Mouse (Mus musculus): ENCODE measurements around the gene Sik3. TPM values are rescaled to one million over a fixed set of nuclear protein-coding genes. Genes with fewer than 3 reads are reported as not detected.

Sik3 gene
- total and polyA plus RNA-seq, 3 experiments, result 30.7 to 81.1 (median 62.1) TPM

GRCm38 (mm10) chr9:46103154-46103553 is 90.5 kb downstream of the Sik3 start:
- no peak overlapping the region for H3K27ac ChIP-seq
- 90% methylated on average over 7 of the region's 7 CpGs for WGBS
- peaks cover 6% of the 10 kb centered on the region for H3K79me2 ChIP-seq (replicated peaks; ENCODE audit: control insufficient read depth, insufficient read depth, low read length)
- H3K9ac ChIP-seq (ENCODE audit: low read depth, low read length), result no peak overlapping the region
- peaks cover 5% of the 10 kb centered on the region for H3K4me1 ChIP-seq (ENCODE audit: control insufficient read depth, insufficient read depth, low read length)
- H3K4me3 ChIP-seq, result no peak overlapping the region
- intact Hi-C loops (cut with DNase I), result no loop called here
- no peaks in the 10 kb centered on the region for H3K27me3 ChIP-seq (ENCODE audit: control insufficient read depth, insufficient read depth, low read length)
- TF ChIP-seq POLR2A (IDR thresholded peaks at IDR 0.05; ENCODE audit: insufficient read depth, low read depth, low read length) (no peak), EP300 (IDR thresholded peaks at IDR 0.05; ENCODE audit: insufficient read depth, low read depth, low read length) (no peak)
- no peak for DNase-seq
- H3K36me3 ChIP-seq (ENCODE audit: control insufficient read depth, insufficient read depth, low read length), result no peaks in the 10 kb centered on the region

GRCm38 (mm10) chr9:46106105-46106504 is 93.5 kb downstream of the Sik3 start:
- peaks cover 6% of the 10 kb centered on the region for H3K79me2 ChIP-seq (replicated peaks; ENCODE audit: control insufficient read depth, insufficient read depth, low read length)
- intact Hi-C loops (cut with DNase I), result no loop called here
- DNase-seq, result no peak
- H3K4me1 ChIP-seq (ENCODE audit: control insufficient read depth, insufficient read depth, low read length), result peaks cover 2% of the 10 kb centered on the region; the same call in 1 of the 2 replicates
- no peaks in the 10 kb centered on the region for H3K27me3 ChIP-seq (ENCODE audit: control insufficient read depth, insufficient read depth, low read length)
- no peak overlapping the region for H3K9ac ChIP-seq (ENCODE audit: low read depth, low read length)
- no peaks in the 10 kb centered on the region for H3K36me3 ChIP-seq (ENCODE audit: control insufficient read depth, insufficient read depth, low read length)
- TF ChIP-seq EP300 (IDR thresholded peaks at IDR 0.05; ENCODE audit: insufficient read depth, low read depth, low read length), result no peak
- no peak for TF ChIP-seq POLR2A (IDR thresholded peaks at IDR 0.05; ENCODE audit: insufficient read depth, low read depth, low read length)
- no peak for TF ChIP-seq CTCF (IDR thresholded peaks at IDR 0.05)
- no peak overlapping the region for H3K27ac ChIP-seq
- 88% methylated on average over 9 of the region's 9 CpGs for WGBS
- no peak overlapping the region for H3K4me3 ChIP-seq

- Histone ChIP-seq H3K27ac (peak overlapping the region; percentile 51), H3K79me2 (replicated peaks; ENCODE audit: control insufficient read depth, insufficient read depth, low read length) (peaks cover 4% of the 10 kb centered on the region), H3K36me3 (ENCODE audit: control insufficient read depth, insufficient read depth, low read length) (peaks cover 17% of the 10 kb centered on the region), H3K4me1 (ENCODE audit: control insufficient read depth, insufficient read depth, low read length) (peaks cover 13% of the 10 kb centered on the region), H3K9ac (ENCODE audit: low read depth, low read length) (no peak overlapping the region), H3K4me3 (no peak overlapping the region), H3K27me3 (ENCODE audit: control insufficient read depth, insufficient read depth, low read length) (no peaks in the 10 kb centered on the region)
- peak in 1 of 2 experiments; percentile 29 for DNase-seq
- 20% methylated on average over 7 of the region's 7 CpGs for WGBS
- intact Hi-C loops (cut with DNase I), result loop anchor here (5.0 kb wide), 1 partner anchor 37 kb away; no protein-coding TSS in a partner anchor
- no peak for TF ChIP-seq CTCF (IDR thresholded peaks at IDR 0.05)
- TF ChIP-seq POLR2A (IDR thresholded peaks at IDR 0.05; ENCODE audit: insufficient read depth, low read depth, low read length), result no peak
- TF ChIP-seq EP300 (IDR thresholded peaks at IDR 0.05; ENCODE audit: insufficient read depth, low read depth, low read length), result no peak
These were observed 98.0 kb downstream of the Sik3 start for GRCm38 (mm10) chr9:46110648-46111047.

- Histone ChIP-seq H3K36me3 (ENCODE audit: control insufficient read depth, insufficient read depth, low read length) (peaks cover 17% of the 10 kb centered on the region), H3K27me3 (ENCODE audit: control insufficient read depth, insufficient read depth, low read length) (no peaks in the 10 kb centered on the region), H3K4me3 (no peak overlapping the region), H3K79me2 (replicated peaks; ENCODE audit: control insufficient read depth, insufficient read depth, low read length) (0 out of 2 replicates have a peak, but pooled peaks cover 2% of the 10 kb centered on the region), H3K27ac (peak overlapping the region; percentile 51), H3K9ac (ENCODE audit: low read depth, low read length) (no peak overlapping the region), H3K4me1 (ENCODE audit: control insufficient read depth, insufficient read depth, low read length) (peaks cover 13% of the 10 kb centered on the region)
- intact Hi-C loops (cut with DNase I), result loop anchor here (5.0 kb wide), 1 partner anchor 36 kb away; no protein-coding TSS in a partner anchor
- TF ChIP-seq EP300 (IDR thresholded peaks at IDR 0.05; ENCODE audit: insufficient read depth, low read depth, low read length), result no peak
- no peak for TF ChIP-seq CTCF (IDR thresholded peaks at IDR 0.05)
- no peak for TF ChIP-seq POLR2A (IDR thresholded peaks at IDR 0.05; ENCODE audit: insufficient read depth, low read depth, low read length)
- DNase-seq, result no peak
These were observed 98.7 kb downstream of the Sik3 start for GRCm38 (mm10) chr9:46111334-46111733.

GRCm38 (mm10) chr9:46112246-46112645 is 99.6 kb downstream of the Sik3 start:
- intact Hi-C loops (cut with DNase I), result loop anchor here (5.0 kb wide), 1 partner anchor 35 kb away; no protein-coding TSS in a partner anchor
- TF ChIP-seq EP300 (IDR thresholded peaks at IDR 0.05; ENCODE audit: insufficient read depth, low read depth, low read length), result no peak
- TF ChIP-seq POLR2A (IDR thresholded peaks at IDR 0.05; ENCODE audit: insufficient read depth, low read depth, low read length), result 0 out of 2 replicates have a peak, but pooled peaks have one; percentile 6
- no peaks in the 10 kb centered on the region for H3K27me3 ChIP-seq (ENCODE audit: control insufficient read depth, insufficient read depth, low read length)
- no peak overlapping the region for H3K4me3 ChIP-seq
- H3K79me2 ChIP-seq (replicated peaks; ENCODE audit: control insufficient read depth, insufficient read depth, low read length), result 0 out of 2 replicates have a peak, but pooled peaks cover 2% of the 10 kb centered on the region
- peak overlapping the region; percentile 34; the same call in 1 of the 2 replicates for H3K27ac ChIP-seq
- H3K4me1 ChIP-seq (ENCODE audit: control insufficient read depth, insufficient read depth, low read length), result peaks cover 14% of the 10 kb centered on the region
- 21% methylated on average over 5 of the region's 5 CpGs for WGBS
- H3K36me3 ChIP-seq (ENCODE audit: control insufficient read depth, insufficient read depth, low read length), result peaks cover 17% of the 10 kb centered on the region
- H3K9ac ChIP-seq (ENCODE audit: low read depth, low read length), result no peak overlapping the region
- DNase-seq, result peak; percentile 49 to 69

- no peak for DNase-seq
- Histone ChIP-seq H3K27me3 (ENCODE audit: control insufficient read depth, insufficient read depth, low read length) (no peaks in the 10 kb centered on the region), H3K4me1 (ENCODE audit: control insufficient read depth, insufficient read depth, low read length) (peaks cover 20% of the 10 kb centered on the region), H3K9ac (ENCODE audit: low read depth, low read length) (no peak overlapping the region), H3K79me2 (replicated peaks; ENCODE audit: control insufficient read depth, insufficient read depth, low read length) (no peaks in the 10 kb centered on the region), H3K36me3 (ENCODE audit: control insufficient read depth, insufficient read depth, low read length) (no peaks in the 10 kb centered on the region; the same call in 1 of the 2 replicates), H3K27ac (no peak overlapping the region), H3K4me3 (no peak overlapping the region)
- TF ChIP-seq POLR2A (IDR thresholded peaks at IDR 0.05; ENCODE audit: insufficient read depth, low read depth, low read length) (no peak), CTCF (IDR thresholded peaks at IDR 0.05) (no peak)
- intact Hi-C loops (cut with DNase I), result no loop called here
- 80% methylated on average over 8 of the region's 8 CpGs for WGBS
These were observed 106.3 kb downstream of the Sik3 start for GRCm38 (mm10) chr9:46118844-46119385.
